Mouse (Mus musculus) midbrain, embryonic 12.5 days (tissue): ENCODE results near the gene Zfp219. TPM values are rescaled to one million over a fixed set of nuclear protein-coding genes. Genes with fewer than 3 reads are reported as not detected.

Source experiments
- ATAC-seq: fragments of 200-750 bp; cut with Nextera tagmentation; 2 replicates; pipeline ENCODE4 v1.8.0; 2017; ENCODE audit warnings: low read depth, moderate TSS enrichment, moderate library complexity; ENCODE audit not compliant: low FRiP score
- H3K27ac ChIP-seq: fragments of 300-500 bp; sonication (generic); replicated peaks from 2 replicates; pipeline ENCODE4 v1.5.1; 2016; ENCODE audit warnings: mild to moderate bottlenecking
- H3K27me3 ChIP-seq: fragments of 300-500 bp; sonication (generic); 2 replicates; pipeline ENCODE4 v1.6.1; 2016; ENCODE audit warnings: mild to moderate bottlenecking
- H3K36me3 ChIP-seq: fragments of 300-500 bp; sonication (generic); 2 replicates; pipeline ENCODE4 v1.6.1; 2016
- H3K4me1 ChIP-seq: fragments of 300-500 bp; sonication (generic); 2 replicates; pipeline ENCODE4 v1.6.1; 2016
- H3K4me2 ChIP-seq: fragments of 300-500 bp; sonication (generic); replicated peaks from 2 replicates; pipeline ENCODE4 v1.6.1; 2016; ENCODE audit warnings: mild to moderate bottlenecking, moderate library complexity
- H3K4me3 ChIP-seq: fragments of 300-500 bp; sonication (generic); 2 replicates; pipeline ENCODE4 v1.5.1; 2016; ENCODE audit warnings: mild to moderate bottlenecking
- H3K9ac ChIP-seq: fragments of 300-500 bp; sonication (generic); replicated peaks from 2 replicates; pipeline ENCODE4 v1.6.1; 2016; ENCODE audit warnings: mild to moderate bottlenecking, moderate library complexity
- H3K9me3 ChIP-seq: fragments of 300-500 bp; sonication (generic); 2 replicates; pipeline ENCODE4 v1.6.1; 2016; ENCODE audit warnings: mild to moderate bottlenecking
- WGBS: fragments of 180-500 bp; shearing (Covaris S2); methylation state at CpG from one replicate; pipeline ENCODE4 v1.1.7; 2016; 5-methylcytosine and 5-hydroxymethylcytosine counted together
- polyA plus RNA-seq: library from polyadenylated mRNA; unstranded; fragments of >200 nt; fragmentation: Nextera tagmentation; extraction: Ambion mirVana; gene quantifications from 2 replicates; pipeline ENCODE4 v1.2.1, GENCODE M21; 2016

Zfp219 gene
- polyA plus RNA-seq, 1 experiment from 2014 or later = 111 TPM

DNA sequence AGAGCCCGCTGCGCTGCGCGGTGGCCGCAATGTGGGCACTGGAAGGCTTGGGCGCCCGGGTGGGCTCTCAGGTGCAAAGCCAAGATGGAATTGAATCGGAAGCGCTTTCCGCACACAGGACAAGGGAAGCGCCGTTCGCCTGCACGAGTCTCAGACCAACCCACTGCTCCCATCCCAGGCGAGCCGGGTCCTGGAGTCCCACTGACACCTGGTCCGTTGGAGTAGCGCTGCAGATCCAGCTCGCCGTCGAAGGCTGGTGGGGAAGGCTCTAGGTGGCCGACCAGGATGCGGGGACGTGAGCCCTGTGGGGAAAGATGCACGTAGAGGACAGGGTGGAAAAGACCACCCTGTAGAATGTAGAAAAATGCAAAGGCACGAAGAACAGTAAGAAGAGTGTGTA lies 11.2 kb downstream of the Zfp219 start:
- Histone ChIP-seq H3K9ac (peak overlapping the region; percentile 67), H3K36me3 (peaks cover 43% of the 10 kb centered on the region), H3K4me1 (peaks cover 81% of the 10 kb centered on the region), H3K27ac (peak overlapping the region; percentile 100), H3K9me3 (no peaks in the 10 kb centered on the region), H3K4me3 (peak overlapping the region; percentile 77), H3K27me3 (no peaks in the 10 kb centered on the region), H3K4me2 (peak overlapping the region; percentile 79)
- 26% methylated on average over 26 of the region's 26 CpGs for WGBS
- ATAC-seq = no peak

DNA sequence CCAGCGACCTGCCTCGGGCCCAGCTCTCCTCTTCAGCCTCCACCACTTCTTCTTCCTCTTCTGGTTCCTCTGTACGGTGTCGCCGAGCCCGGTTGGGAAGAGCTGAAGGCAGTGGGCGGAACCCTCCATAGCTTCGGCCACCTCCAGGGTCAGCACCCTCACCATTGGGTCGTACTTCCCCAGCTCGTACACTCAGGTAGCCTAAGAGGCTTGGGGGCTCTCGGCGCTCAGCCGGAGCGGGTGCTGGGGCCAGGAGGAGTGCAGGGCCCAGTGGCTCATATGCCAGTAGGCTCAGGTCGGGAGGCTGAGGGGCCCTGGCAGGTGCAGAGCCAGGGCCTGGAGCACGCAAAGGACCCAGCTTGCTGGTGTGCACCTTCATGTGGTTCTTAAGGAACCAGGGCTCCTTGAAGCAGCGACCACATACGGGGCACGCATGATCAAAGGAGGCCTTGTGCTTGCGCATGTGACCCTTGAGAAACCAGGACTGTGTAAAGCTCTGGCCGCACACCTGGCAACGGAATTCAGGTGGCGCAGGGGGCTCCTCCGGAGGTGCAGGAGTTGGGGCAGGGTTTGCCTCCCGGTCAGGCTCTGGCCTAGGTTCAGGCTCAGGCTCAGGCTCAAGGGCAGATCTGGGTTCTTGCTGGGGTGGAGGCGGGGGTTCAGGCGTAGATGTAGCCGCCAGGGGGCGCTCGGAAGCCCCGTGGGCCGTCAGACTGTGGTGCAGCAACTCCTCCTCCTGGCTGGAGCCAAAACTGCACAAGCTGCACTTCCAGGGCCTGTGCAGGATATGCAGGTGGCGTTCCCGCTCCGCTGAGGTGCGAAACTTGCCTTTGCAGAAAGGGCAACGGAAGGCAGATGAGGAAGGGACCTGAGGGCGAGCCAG lies 12.0 kb downstream of the Zfp219 start:
- no peaks in the 10 kb centered on the region for H3K9me3 ChIP-seq
- 50% methylated on average over 38 of the region's 38 CpGs for WGBS
- peak; percentile 14; the same call in 1 of the 2 replicates for ATAC-seq
- no peaks in the 10 kb centered on the region for H3K27me3 ChIP-seq
- peaks cover 89% of the 10 kb centered on the region for H3K4me1 ChIP-seq
- H3K9ac ChIP-seq = peak overlapping the region; percentile 67
- peak overlapping the region; percentile 77 for H3K4me3 ChIP-seq
- peak overlapping the region; percentile 79 for H3K4me2 ChIP-seq
- H3K36me3 ChIP-seq = peaks cover 44% of the 10 kb centered on the region
- H3K27ac ChIP-seq = peak overlapping the region; percentile 100

DNA sequence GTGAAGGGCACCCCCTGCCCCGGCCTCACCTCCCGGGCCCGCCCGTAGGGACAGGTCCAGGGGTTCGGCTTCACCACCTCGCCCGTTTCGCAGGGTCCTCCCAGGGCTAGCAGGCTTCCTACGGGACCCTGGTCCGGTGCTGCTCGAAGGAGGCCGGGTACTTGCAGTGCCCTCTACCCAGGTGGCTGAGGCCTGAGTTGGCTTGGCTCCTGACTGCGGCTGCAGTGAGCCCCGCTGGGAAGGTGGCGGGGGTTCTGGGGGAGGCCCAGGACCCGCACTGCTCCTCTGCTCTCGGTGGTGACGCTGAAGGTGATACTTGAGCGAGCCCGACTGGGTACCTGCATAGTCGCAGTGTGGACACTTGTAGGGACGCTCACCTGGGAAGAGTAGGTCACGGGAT lies 13.8 kb downstream of the Zfp219 start:
- Histone ChIP-seq H3K4me3 (no peak overlapping the region), H3K27ac (no peak overlapping the region), H3K9me3 (no peaks in the 10 kb centered on the region), H3K9ac (no peak overlapping the region), H3K27me3 (no peaks in the 10 kb centered on the region), H3K4me1 (peaks cover 78% of the 10 kb centered on the region), H3K36me3 (peaks cover 62% of the 10 kb centered on the region), H3K4me2 (no peak overlapping the region)
- WGBS = 95% methylated on average over 23 of the region's 23 CpGs
- no peak for ATAC-seq

DNA sequence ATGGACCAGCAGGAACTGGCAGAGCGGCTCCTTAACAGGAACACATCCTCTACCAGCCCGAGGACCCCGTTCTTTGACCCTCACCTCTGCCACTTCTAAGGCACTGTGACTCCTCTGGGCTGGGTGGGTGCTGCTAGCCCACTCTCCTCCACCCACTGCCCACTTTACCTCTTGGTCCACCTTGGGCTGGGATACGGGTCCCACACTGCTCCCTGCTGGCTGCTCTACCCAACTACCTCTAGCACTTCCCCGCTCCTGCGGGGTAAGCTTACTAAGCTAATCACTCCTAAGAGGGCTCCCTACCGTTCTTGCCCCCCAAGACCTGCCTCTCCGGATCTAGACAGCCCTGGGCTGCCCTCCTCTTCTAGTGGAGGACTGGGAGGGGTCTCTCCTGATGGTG lies 14.3 kb downstream of the Zfp219 start:
- WGBS = 75% methylated on average over 8 of the region's 8 CpGs
- no peak overlapping the region for H3K4me3 ChIP-seq
- peaks cover 72% of the 10 kb centered on the region for H3K4me1 ChIP-seq
- peaks cover 63% of the 10 kb centered on the region for H3K36me3 ChIP-seq
- no peaks in the 10 kb centered on the region for H3K27me3 ChIP-seq
- no peak overlapping the region for H3K9ac ChIP-seq
- no peak for ATAC-seq
- no peak overlapping the region for H3K27ac ChIP-seq
- no peak overlapping the region for H3K4me2 ChIP-seq
- no peaks in the 10 kb centered on the region for H3K9me3 ChIP-seq

DNA sequence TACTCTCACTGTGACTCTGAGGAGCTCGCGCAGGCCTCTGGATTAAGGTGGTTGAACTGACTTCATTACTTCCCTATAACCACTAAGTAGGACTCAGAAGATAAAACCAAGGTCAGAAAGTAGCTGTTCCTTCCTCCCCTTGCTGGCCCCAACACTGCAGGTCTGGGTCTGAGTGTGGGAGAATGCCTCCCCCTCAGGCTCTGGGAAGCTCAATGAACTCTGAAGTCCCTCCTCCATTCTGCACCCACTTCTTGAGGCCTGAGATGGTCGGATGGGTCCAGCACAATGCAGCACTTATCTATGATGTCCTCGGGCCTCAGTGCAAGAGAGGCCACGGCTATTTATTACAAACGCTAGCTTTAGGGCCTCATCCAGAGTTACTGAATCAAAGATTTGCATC lies 14.9 kb downstream of the Zfp219 start:
- Histone ChIP-seq H3K4me2 (no peak overlapping the region), H3K4me3 (no peak overlapping the region), H3K27ac (0 out of 2 replicates have a peak overlapping the region, but pooled peaks have one; percentile 0), H3K9me3 (no peaks in the 10 kb centered on the region), H3K27me3 (no peaks in the 10 kb centered on the region), H3K36me3 (peaks cover 68% of the 10 kb centered on the region), H3K9ac (no peak overlapping the region), H3K4me1 (peaks cover 67% of the 10 kb centered on the region)
- 85% methylated on average over 6 of the region's 6 CpGs for WGBS
- ATAC-seq = no peak

DNA sequence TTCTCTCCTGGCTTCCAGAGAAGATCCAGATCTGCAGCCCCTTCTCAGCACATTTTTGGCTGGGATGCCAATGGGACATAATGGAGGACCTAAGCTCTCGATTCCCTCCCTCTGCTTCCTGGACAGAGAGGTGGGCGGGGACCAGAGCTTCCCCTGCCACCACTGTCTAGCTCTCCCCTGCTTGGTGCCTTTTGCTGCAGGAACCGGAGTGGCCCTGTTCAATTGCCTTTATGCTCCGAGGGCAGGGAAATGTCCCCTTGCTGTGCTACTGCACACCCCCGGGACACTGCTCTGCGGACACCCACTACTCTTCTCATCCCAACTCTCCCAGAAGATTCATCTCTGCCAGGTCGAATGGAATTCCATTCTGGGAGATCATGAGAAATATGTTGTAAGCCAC lies 15.4 kb downstream of the Zfp219 start:
- Histone ChIP-seq H3K27me3 (no peaks in the 10 kb centered on the region), H3K27ac (peak overlapping the region; percentile 90), H3K4me1 (peaks cover 66% of the 10 kb centered on the region), H3K9me3 (no peaks in the 10 kb centered on the region), H3K9ac (peak overlapping the region; percentile 3; the same call in 1 of the 2 replicates), H3K36me3 (peaks cover 73% of the 10 kb centered on the region), H3K4me2 (no peak overlapping the region), H3K4me3 (no peak overlapping the region)
- WGBS = 67% methylated on average over 7 of the region's 7 CpGs
- no peak for ATAC-seq

DNA sequence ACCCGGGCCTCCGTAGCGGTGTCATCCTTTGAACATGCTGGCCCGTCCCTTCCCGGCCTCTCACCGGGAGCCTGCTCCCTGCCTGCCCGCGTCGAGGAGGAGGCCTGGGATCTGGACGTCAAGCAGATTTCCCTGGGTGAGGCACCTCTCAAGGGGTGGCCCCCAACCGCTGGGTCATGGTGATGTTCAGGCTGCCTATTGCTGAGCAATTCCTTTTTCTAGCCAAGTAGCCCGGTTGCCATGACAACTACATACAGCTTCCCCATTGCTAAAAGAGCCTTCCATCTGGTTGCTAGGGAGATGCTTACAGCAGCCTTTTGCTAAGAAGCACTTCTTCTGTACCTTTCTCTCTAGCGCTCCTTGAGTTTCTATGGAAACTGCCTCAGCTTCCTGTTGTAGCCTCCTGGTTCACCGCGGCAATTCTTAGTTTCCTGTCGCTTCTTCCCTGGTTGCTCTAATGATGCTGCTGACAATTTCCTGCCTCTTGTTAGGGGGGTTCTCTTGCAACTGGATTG lies 16.5 kb downstream of the Zfp219 start:
- H3K27ac ChIP-seq = peak overlapping the region; percentile 90
- H3K4me2 ChIP-seq = peak overlapping the region; percentile 48
- H3K36me3 ChIP-seq = peaks cover 77% of the 10 kb centered on the region
- peak overlapping the region; percentile 20; the same call in 1 of the 2 replicates for H3K4me3 ChIP-seq
- peak; percentile 81 for ATAC-seq
- no peaks in the 10 kb centered on the region for H3K27me3 ChIP-seq
- peaks cover 55% of the 10 kb centered on the region for H3K4me1 ChIP-seq
- H3K9me3 ChIP-seq = no peaks in the 10 kb centered on the region
- 9% methylated on average over 16 of the region's 16 CpGs for WGBS
- peak overlapping the region; percentile 39 for H3K9ac ChIP-seq

DNA sequence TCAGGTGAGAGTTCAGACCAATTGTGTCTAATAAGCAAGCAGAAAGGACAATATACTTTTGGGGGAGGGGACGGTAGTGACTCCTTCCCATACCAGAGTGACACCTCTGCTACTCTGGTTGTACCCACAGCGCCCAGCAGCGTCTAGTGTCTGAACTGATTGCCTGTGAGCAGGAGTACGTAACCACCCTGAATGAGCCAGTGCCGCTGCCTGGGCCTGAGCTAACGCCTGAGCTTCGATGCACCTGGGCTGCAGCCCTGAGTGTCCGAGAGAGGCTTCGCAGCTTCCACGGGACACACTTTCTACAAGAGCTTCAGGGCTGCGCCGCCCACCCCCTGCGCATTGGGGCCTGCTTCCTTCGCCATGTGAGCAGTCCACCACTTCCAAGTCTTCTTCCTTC lies 23.1 kb downstream of the Zfp219 start:
- Histone ChIP-seq H3K36me3 (peaks cover 90% of the 10 kb centered on the region), H3K4me2 (no peak overlapping the region), H3K9ac (no peak overlapping the region), H3K27me3 (0 out of 2 replicates have a peak, but pooled peaks cover 3% of the 10 kb centered on the region), H3K27ac (no peak overlapping the region), H3K4me1 (0 out of 2 replicates have a peak, but pooled peaks cover 5% of the 10 kb centered on the region), H3K4me3 (no peak overlapping the region), H3K9me3 (no peaks in the 10 kb centered on the region)
- WGBS = 90% methylated on average over 14 of the region's 14 CpGs
- no peak for ATAC-seq

DNA sequence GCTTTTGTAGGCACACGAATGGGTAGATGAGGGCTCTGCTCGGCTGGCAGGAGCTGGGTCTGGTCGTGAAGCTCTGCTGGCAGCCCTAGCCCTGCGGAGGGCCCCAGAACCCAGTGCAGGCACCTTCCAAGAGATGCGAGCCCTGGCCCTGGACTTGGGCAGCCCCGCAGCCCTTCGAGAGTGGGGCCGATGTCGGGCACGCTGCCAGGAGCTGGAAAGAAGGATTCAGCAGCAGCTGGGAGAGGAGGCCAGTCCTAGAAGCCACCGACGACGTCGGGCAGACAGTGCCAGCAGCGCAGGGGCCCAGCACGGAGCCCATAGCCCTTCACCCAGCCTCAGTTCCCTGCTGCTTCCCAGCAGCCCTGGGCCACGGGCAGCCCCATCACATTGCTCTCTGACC lies 23.7 kb downstream of the Zfp219 start:
- Histone ChIP-seq H3K27ac (no peak overlapping the region; the same call in 1 of the 2 replicates), H3K4me3 (no peak overlapping the region), H3K9ac (no peak overlapping the region), H3K27me3 (0 out of 2 replicates have a peak, but pooled peaks cover 3% of the 10 kb centered on the region), H3K4me1 (0 out of 2 replicates have a peak, but pooled peaks cover 5% of the 10 kb centered on the region), H3K9me3 (no peaks in the 10 kb centered on the region), H3K36me3 (peaks cover 90% of the 10 kb centered on the region), H3K4me2 (no peak overlapping the region)
- 71% methylated on average over 17 of the region's 17 CpGs for WGBS
- ATAC-seq = peak; percentile 14; the same call in 1 of the 2 replicates

DNA sequence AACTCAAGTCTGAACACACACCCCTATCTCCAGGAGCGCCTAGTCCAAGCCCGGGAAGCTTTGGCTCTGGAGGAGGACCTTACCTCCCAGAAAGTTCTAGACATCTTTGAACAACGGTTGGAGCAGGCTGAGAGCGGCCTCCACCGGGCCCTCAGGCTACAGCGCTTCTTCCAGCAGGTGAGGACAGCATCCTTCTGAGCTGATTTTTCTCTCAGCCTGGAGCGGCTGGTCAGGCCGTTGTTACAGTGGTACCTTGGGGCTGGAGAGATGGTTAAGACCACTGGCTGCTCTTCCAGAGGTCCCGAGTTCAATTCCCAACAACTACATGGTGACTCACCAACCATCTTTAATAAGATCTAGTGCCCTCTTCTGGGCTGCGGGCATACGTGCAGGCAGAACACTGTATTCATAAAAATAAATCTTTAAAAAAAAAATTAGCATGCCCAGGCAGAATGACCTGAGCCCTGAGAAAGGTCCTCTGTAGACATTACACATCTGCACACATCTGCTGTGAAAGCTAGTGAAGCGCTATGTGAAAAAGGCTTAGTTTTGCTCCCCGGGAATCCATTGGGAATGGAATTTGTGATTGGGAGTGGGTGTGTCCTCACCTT lies 24.2 kb downstream of the Zfp219 start:
- WGBS = 89% methylated on average over 13 of the region's 13 CpGs
- Histone ChIP-seq H3K4me1 (0 out of 2 replicates have a peak, but pooled peaks cover 5% of the 10 kb centered on the region), H3K9ac (no peak overlapping the region), H3K36me3 (peaks cover 93% of the 10 kb centered on the region), H3K9me3 (no peaks in the 10 kb centered on the region), H3K4me2 (no peak overlapping the region), H3K27me3 (0 out of 2 replicates have a peak, but pooled peaks cover 3% of the 10 kb centered on the region), H3K27ac (no peak overlapping the region; the same call in 1 of the 2 replicates), H3K4me3 (no peak overlapping the region)
- ATAC-seq = no peak

DNA sequence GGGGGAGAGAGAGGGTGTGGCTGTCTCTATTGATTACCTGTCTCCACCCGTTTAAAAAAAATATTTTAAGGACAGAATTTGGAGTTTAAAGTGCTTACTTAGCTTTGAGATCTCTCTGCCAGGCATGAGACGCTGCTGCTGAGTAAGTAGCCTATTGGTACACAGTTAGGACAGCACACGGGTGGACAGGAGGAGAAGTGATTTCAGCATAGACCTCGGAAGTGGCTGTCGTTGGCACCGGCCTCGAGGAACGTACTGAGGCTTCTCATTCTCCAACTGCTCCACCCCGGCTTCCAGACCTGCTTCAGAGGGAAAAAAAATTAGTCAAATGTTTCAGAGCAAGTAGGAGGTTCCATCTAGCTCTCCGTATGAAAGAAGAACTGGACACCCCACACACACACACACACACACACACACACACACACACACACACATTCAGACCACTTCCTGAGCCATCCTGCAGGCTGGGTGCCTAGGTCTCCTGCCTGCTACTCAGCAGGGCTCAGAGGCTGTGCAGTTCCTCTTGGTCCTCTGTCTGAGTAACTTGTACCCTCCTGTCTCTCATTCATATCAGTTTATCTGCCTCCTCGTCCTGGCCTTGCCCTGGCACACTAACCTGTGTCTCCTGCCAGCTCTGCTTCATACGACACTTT lies 25.2 kb downstream of the Zfp219 start:
- Histone ChIP-seq H3K4me1 (0 out of 2 replicates have a peak, but pooled peaks cover 5% of the 10 kb centered on the region), H3K36me3 (peaks cover 95% of the 10 kb centered on the region), H3K27ac (no peak overlapping the region), H3K4me2 (no peak overlapping the region), H3K4me3 (no peak overlapping the region), H3K9ac (no peak overlapping the region), H3K27me3 (0 out of 2 replicates have a peak, but pooled peaks cover 3% of the 10 kb centered on the region), H3K9me3 (no peaks in the 10 kb centered on the region)
- ATAC-seq = no peak
- WGBS = 93% methylated on average over 12 of the region's 12 CpGs
